Mouse (Mus musculus) intestine, embryonic 16.5 days (tissue): ENCODE data around the gene Adra2b. TPM values are rescaled to one million over a fixed set of nuclear protein-coding genes. Genes with fewer than 3 reads are reported as not detected.

Experiments
- ATAC-seq: fragments of 200-750 bp; cut with Nextera tagmentation; 2 replicates; pipeline ENCODE4 v1.8.0; 2017; ENCODE audit warnings: moderate TSS enrichment, moderate library complexity
- H3K27ac ChIP-seq: fragments of 300-500 bp; sonication (generic); 2 replicates; pipeline ENCODE4 v1.5.1; 2014; ENCODE audit warnings: mild to moderate bottlenecking, low read length
- H3K27me3 ChIP-seq: fragments of 300-500 bp; sonication (generic); replicated peaks from 2 replicates; pipeline ENCODE4 v1.6.1; 2014; ENCODE audit warnings: low read length, control low read depth, mixed read lengths; ENCODE audit not compliant: control insufficient read depth, insufficient read depth
- H3K36me3 ChIP-seq: fragments of 300-500 bp; sonication (generic); 2 replicates; pipeline ENCODE4 v1.6.1; 2014; ENCODE audit warnings: low read length, control low read depth; ENCODE audit not compliant: control insufficient read depth, insufficient read depth
- H3K4me1 ChIP-seq: fragments of 300-500 bp; sonication (generic); 2 replicates; pipeline ENCODE4 v1.6.1; 2014; ENCODE audit warnings: low read length, control low read depth, mixed read lengths; ENCODE audit not compliant: control insufficient read depth, insufficient read depth
- H3K4me2 ChIP-seq: fragments of 300-500 bp; sonication (generic); 2 replicates; pipeline ENCODE4 v1.6.1; 2014; ENCODE audit warnings: low read depth, low read length, control low read depth
- H3K4me3 ChIP-seq: fragments of 300-500 bp; sonication (generic); 2 replicates; pipeline ENCODE4 v1.5.1; 2014; ENCODE audit warnings: mild to moderate bottlenecking, low read length
- H3K9ac ChIP-seq: fragments of 300-500 bp; sonication (generic); 2 replicates; pipeline ENCODE4 v1.6.1; 2014; ENCODE audit warnings: low read depth, low read length
- H3K9me3 ChIP-seq: fragments of 300-500 bp; sonication (generic); 2 replicates; pipeline ENCODE4 v1.6.1; 2016; ENCODE audit warnings: low read length, control low read depth; ENCODE audit not compliant: control insufficient read depth
- WGBS: fragments of 180-500 bp; shearing (Covaris S2); extraction: QIAGEN DNeasy Blood & Tissue Kit; methylation state at CpG from one replicate; pipeline ENCODE4 v1.1.7; 2014; 5-methylcytosine and 5-hydroxymethylcytosine counted together
- polyA plus RNA-seq: library from polyadenylated mRNA; unstranded; fragments of >200 nt; fragmentation: Nextera tagmentation; extraction: Ambion mirVana; gene quantifications from 2 replicates; pipeline ENCODE4 v1.2.1, GENCODE M21; 2015

Adra2b gene
- polyA plus RNA-seq, 1 experiment from 2014 or later, result 2.0 TPM

- H3K9ac ChIP-seq, result peak overlapping the region; percentile 48
- H3K4me1 ChIP-seq, result peaks cover 9% of the 10 kb centered on the region
- WGBS, result under 1% methylated on average over 28 of the region's 28 CpGs
- peak overlapping the region; percentile 50 for H3K4me3 ChIP-seq
- no peaks in the 10 kb centered on the region for H3K36me3 ChIP-seq
- H3K9me3 ChIP-seq, result no peaks in the 10 kb centered on the region
- peaks cover 51% of the 10 kb centered on the region for H3K27me3 ChIP-seq
- no peak overlapping the region for H3K27ac ChIP-seq
- H3K4me2 ChIP-seq, result peak overlapping the region; percentile 80
- peak; percentile 31 for ATAC-seq
These were observed 259 bp downstream of the Adra2b start for GRCm38 (mm10) chr2:127363282-127363652.

GRCm38 (mm10) chr2:127363696-127364095, 688 bp downstream of the Adra2b start:
- Histone ChIP-seq H3K9me3 (no peaks in the 10 kb centered on the region), H3K4me1 (peaks cover 9% of the 10 kb centered on the region), H3K36me3 (no peaks in the 10 kb centered on the region), H3K4me3 (peak overlapping the region; percentile 50), H3K27me3 (peaks cover 51% of the 10 kb centered on the region), H3K27ac (no peak overlapping the region), H3K4me2 (peak overlapping the region; percentile 80), H3K9ac (no peak overlapping the region; the same call in 1 of the 2 replicates)
- 0 out of 2 replicates have a peak, but pooled peaks have one; percentile 29 for ATAC-seq
- 3% methylated on average over 20 of the region's 20 CpGs for WGBS

- Histone ChIP-seq H3K36me3 (no peaks in the 10 kb centered on the region), H3K27me3 (peaks cover 51% of the 10 kb centered on the region), H3K4me3 (peak overlapping the region; percentile 6; the same call in 1 of the 2 replicates), H3K27ac (no peak overlapping the region), H3K4me2 (no peak overlapping the region), H3K9ac (no peak overlapping the region), H3K4me1 (peaks cover 9% of the 10 kb centered on the region), H3K9me3 (no peaks in the 10 kb centered on the region)
- WGBS, result 18% methylated on average over 8 of the region's 8 CpGs
- no peak for ATAC-seq
These were observed 1.4 kb downstream of the Adra2b start for GRCm38 (mm10) chr2:127364452-127364851.

- Histone ChIP-seq H3K36me3 (no peaks in the 10 kb centered on the region), H3K4me2 (no peak overlapping the region), H3K27me3 (peaks cover 44% of the 10 kb centered on the region), H3K9me3 (no peaks in the 10 kb centered on the region), H3K4me1 (peaks cover 18% of the 10 kb centered on the region), H3K9ac (no peak overlapping the region), H3K4me3 (no peak overlapping the region), H3K27ac (no peak overlapping the region)
- WGBS, result 45% methylated on average over 10 of the region's 10 CpGs
- no peak for ATAC-seq
These were observed 4.3 kb downstream of the Adra2b start for GRCm38 (mm10) chr2:127367126-127367820.

GRCm38 (mm10) chr2:127369703-127370376, 6.8 kb downstream of the Adra2b start:
- ATAC-seq, result no peak
- Histone ChIP-seq H3K27ac (no peak overlapping the region), H3K4me1 (peaks cover 12% of the 10 kb centered on the region), H3K36me3 (no peaks in the 10 kb centered on the region), H3K9ac (no peak overlapping the region), H3K9me3 (no peaks in the 10 kb centered on the region), H3K4me3 (no peak overlapping the region), H3K4me2 (no peak overlapping the region), H3K27me3 (peaks cover 20% of the 10 kb centered on the region)
- 52% methylated on average over 5 of the region's 5 CpGs for WGBS

- Histone ChIP-seq H3K9me3 (no peaks in the 10 kb centered on the region), H3K4me1 (peaks cover 15% of the 10 kb centered on the region), H3K27me3 (peaks cover 11% of the 10 kb centered on the region), H3K9ac (no peak overlapping the region), H3K27ac (no peak overlapping the region), H3K36me3 (no peaks in the 10 kb centered on the region), H3K4me2 (no peak overlapping the region), H3K4me3 (no peak overlapping the region)
- ATAC-seq, result peak; percentile 71
- WGBS, result 43% methylated on average over 9 of the region's 9 CpGs
These were observed 7.8 kb downstream of the Adra2b start for GRCm38 (mm10) chr2:127370561-127371483.

- Histone ChIP-seq H3K27me3 (peaks cover 5% of the 10 kb centered on the region; the same call in 1 of the 2 replicates), H3K9me3 (no peaks in the 10 kb centered on the region), H3K4me1 (peaks cover 15% of the 10 kb centered on the region), H3K9ac (no peak overlapping the region), H3K4me2 (no peak overlapping the region), H3K36me3 (no peaks in the 10 kb centered on the region), H3K4me3 (no peak overlapping the region), H3K27ac (no peak overlapping the region)
- peak; percentile 78 for ATAC-seq
- WGBS, result 93% methylated on average over 1 of the region's 1 CpGs
These were observed 8.5 kb downstream of the Adra2b start for GRCm38 (mm10) chr2:127371484-127371861.

- Histone ChIP-seq H3K4me2 (no peak overlapping the region), H3K27me3 (0 out of 2 replicates have a peak, but pooled peaks cover 3% of the 10 kb centered on the region), H3K36me3 (no peaks in the 10 kb centered on the region), H3K9me3 (no peaks in the 10 kb centered on the region), H3K27ac (no peak overlapping the region), H3K9ac (no peak overlapping the region), H3K4me3 (no peak overlapping the region), H3K4me1 (peaks cover 15% of the 10 kb centered on the region)
- WGBS, result 85% methylated on average over 2 of the region's 2 CpGs
- ATAC-seq, result no peak
These were observed 9.1 kb downstream of the Adra2b start for GRCm38 (mm10) chr2:127372082-127372481.

- WGBS, result 81% methylated on average over 3 of the region's 3 CpGs
- H3K4me2 ChIP-seq, result no peak overlapping the region
- H3K4me1 ChIP-seq, result peaks cover 15% of the 10 kb centered on the region
- no peak overlapping the region for H3K4me3 ChIP-seq
- H3K9ac ChIP-seq, result no peak overlapping the region
- no peak overlapping the region for H3K27ac ChIP-seq
- H3K36me3 ChIP-seq, result no peaks in the 10 kb centered on the region
- no peaks in the 10 kb centered on the region for H3K9me3 ChIP-seq
- H3K27me3 ChIP-seq, result no peaks in the 10 kb centered on the region
- no peak for ATAC-seq
These were observed 11.1 kb downstream of the Adra2b start for GRCm38 (mm10) chr2:127374131-127374530.
